Mouse (Mus musculus) testis, adult 2 months (tissue): ENCODE results near the gene Idh3g.

ENCODE experiments used
- CTCF ChIP-seq: fragments of 200-500 bp; IDR thresholded peaks from 2 replicates; pipeline ENCODE4 v1.5.1; 2012; ENCODE audit warnings: low read depth, mild to moderate bottlenecking, inconsistent platforms, low read length, moderate library complexity; ENCODE audit not compliant: control insufficient read depth, insufficient read depth, insufficient replicate concordance
- POLR2A ChIP-seq: fragments of 200-500 bp; IDR thresholded peaks from 2 replicates; pipeline ENCODE4 v1.6.1; 2012; ENCODE audit warnings: low read depth, mild to moderate bottlenecking, inconsistent platforms, low read length, moderate library complexity; ENCODE audit not compliant: control insufficient read depth

DNA sequence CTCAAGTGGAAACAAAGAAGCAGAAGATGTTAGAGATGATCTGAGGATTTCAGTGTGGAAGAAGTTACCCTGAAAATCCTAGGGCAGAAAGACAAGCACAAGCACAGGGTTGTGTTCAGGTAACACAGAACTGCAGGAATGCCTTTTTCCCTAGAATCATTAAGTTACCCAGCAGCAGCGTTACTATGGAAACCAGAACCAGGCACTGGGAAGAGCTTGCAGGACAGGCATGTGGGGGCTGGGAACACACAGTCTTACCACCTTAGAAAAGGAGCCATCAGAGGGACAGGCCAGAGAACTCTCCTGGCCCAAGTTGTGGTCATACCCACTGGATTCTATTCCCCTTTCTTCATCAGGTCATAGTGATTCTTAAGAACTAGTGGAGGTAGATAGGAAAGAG, 19.1 kb upstream of the Idh3g start:
- TF ChIP-seq CTCF = no peak
- no peak for TF ChIP-seq POLR2A
